Mouse (Mus musculus) hindbrain, embryonic 11.5 days (tissue): ENCODE data around the gene Agbl1. TPM values are rescaled to one million over a fixed set of nuclear protein-coding genes. Genes with fewer than 3 reads are reported as not detected.

Experiments used
- ATAC-seq: fragments of 200-750 bp; cut with Nextera tagmentation; 2 replicates; pipeline ENCODE4 v1.8.0; 2017; ENCODE audit warnings: mild to moderate bottlenecking, moderate TSS enrichment, moderate library complexity; ENCODE audit not compliant: low FRiP score
- DNase-seq: peaks from one replicate; pipeline ENCODE4 v3.0.0-alpha.2; 2015; ENCODE audit warnings: low spot score
- H3K27ac ChIP-seq: fragments of 300-500 bp; sonication (generic); 2 replicates; pipeline ENCODE4 v1.5.1; 2014; ENCODE audit warnings: mild to moderate bottlenecking, low read depth, low read length
- H3K27me3 ChIP-seq: fragments of 300-500 bp; sonication (generic); 2 replicates; pipeline ENCODE4 v1.6.1; 2014; ENCODE audit warnings: mild to moderate bottlenecking, low read length, moderate library complexity, mixed read lengths; ENCODE audit not compliant: control insufficient read depth, insufficient read depth
- H3K36me3 ChIP-seq: fragments of 300-500 bp; sonication (generic); 2 replicates; pipeline ENCODE4 v1.6.1; 2014; ENCODE audit warnings: mild to moderate bottlenecking, low read length, moderate library complexity, mixed read lengths; ENCODE audit not compliant: control insufficient read depth, insufficient read depth
- H3K4me1 ChIP-seq: fragments of 300-500 bp; sonication (generic); replicated peaks from 2 replicates; pipeline ENCODE4 v1.6.1; 2014; ENCODE audit warnings: low read length, mixed read lengths; ENCODE audit not compliant: control insufficient read depth, insufficient read depth
- H3K4me2 ChIP-seq: fragments of 300-500 bp; sonication (generic); replicated peaks from 2 replicates; pipeline ENCODE4 v1.6.1; 2014; ENCODE audit warnings: mild to moderate bottlenecking, low read depth, low read length
- H3K4me3 ChIP-seq: fragments of 300-500 bp; sonication (generic); 2 replicates; pipeline ENCODE4 v1.5.1; 2014; ENCODE audit warnings: low read depth, low read length
- H3K9ac ChIP-seq: fragments of 300-500 bp; sonication (generic); 2 replicates; pipeline ENCODE4 v1.6.1; 2014; ENCODE audit warnings: low read depth, low read length
- H3K9me3 ChIP-seq: fragments of 300-500 bp; sonication (generic); 2 replicates; pipeline ENCODE4 v1.6.1; 2016; ENCODE audit warnings: low read length; ENCODE audit not compliant: control insufficient read depth
- WGBS: fragments of 180-500 bp; shearing (Covaris S2); extraction: QIAGEN DNeasy Blood & Tissue Kit; methylation state at CpG from one replicate; pipeline ENCODE4 v1.1.7; 2014; 5-methylcytosine and 5-hydroxymethylcytosine counted together
- polyA plus RNA-seq: library from polyadenylated mRNA; unstranded; fragments of >200 nt; fragmentation: Nextera tagmentation; extraction: Ambion mirVana; gene quantifications from 2 replicates; pipeline ENCODE4 v1.2.1, GENCODE M21; 2014

Agbl1 gene
- polyA plus RNA-seq, 1 experiment from 2014 or later: 0.28 TPM

GRCm38 (mm10) chr7:76889416-76890209 is 659.9 kb downstream of the Agbl1 start:
- peak; percentile 64 for ATAC-seq
- peak; percentile 54 for DNase-seq

GRCm38 (mm10) chr7:76904096-76904495 is 674.4 kb downstream of the Agbl1 start:
- Histone ChIP-seq H3K4me3 (no peak overlapping the region), H3K9me3 (no peaks in the 10 kb centered on the region), H3K4me2 (no peak overlapping the region), H3K27me3 (no peaks in the 10 kb centered on the region), H3K36me3 (no peaks in the 10 kb centered on the region), H3K27ac (no peak overlapping the region), H3K9ac (no peak overlapping the region), H3K4me1 (no peaks in the 10 kb centered on the region)
- ATAC-seq: no peak
- WGBS: 90% methylated on average over 1 of the region's 1 CpGs
- peak; percentile 17 for DNase-seq

More at GRCm38 (mm10) chr7:76889416-76890209, 659.9 kb downstream of the Agbl1 start:
- no peaks in the 10 kb centered on the region for H3K27me3 ChIP-seq
- peak overlapping the region; percentile 8; the same call in 1 of the 2 replicates for H3K4me3 ChIP-seq
- H3K27ac ChIP-seq: no peak overlapping the region
- H3K4me2 ChIP-seq: peak overlapping the region; percentile 12
- no peaks in the 10 kb centered on the region for H3K4me1 ChIP-seq
- no peaks in the 10 kb centered on the region for H3K9me3 ChIP-seq
- H3K36me3 ChIP-seq: no peaks in the 10 kb centered on the region
- WGBS: 20% methylated on average over 22 of the region's 22 CpGs
- no peak overlapping the region for H3K9ac ChIP-seq

GRCm38 (mm10) chr7:76911672-76912071 is 682.0 kb downstream of the Agbl1 start:
- Histone ChIP-seq H3K27me3 (no peaks in the 10 kb centered on the region), H3K9ac (no peak overlapping the region), H3K27ac (no peak overlapping the region), H3K4me1 (no peaks in the 10 kb centered on the region), H3K4me2 (no peak overlapping the region), H3K36me3 (no peaks in the 10 kb centered on the region), H3K9me3 (no peaks in the 10 kb centered on the region), H3K4me3 (no peak overlapping the region)
- WGBS: 93% methylated on average over 5 of the region's 5 CpGs
- no peak for DNase-seq
- no peak for ATAC-seq

DNA sequence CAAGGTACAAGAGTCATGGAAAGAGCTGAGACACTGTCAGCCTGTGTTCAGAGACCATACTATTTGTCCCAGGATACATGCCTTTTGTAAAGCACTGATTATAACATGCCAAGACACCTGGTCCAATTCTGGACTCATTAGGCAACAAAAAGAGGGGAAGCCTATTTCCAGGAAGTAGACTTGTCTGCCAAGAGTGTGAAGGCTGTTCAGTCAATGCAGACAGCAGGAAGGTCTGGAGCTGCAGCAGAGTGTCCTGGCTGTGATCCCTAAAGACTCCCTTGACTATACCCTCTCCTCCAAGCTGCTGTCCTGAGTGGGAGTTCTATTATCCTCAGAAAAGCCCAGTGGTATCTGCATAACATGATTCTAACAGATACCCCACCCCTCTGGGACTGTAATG is 689.2 kb downstream of the Agbl1 start:
- no peak overlapping the region for H3K4me2 ChIP-seq
- no peaks in the 10 kb centered on the region for H3K9me3 ChIP-seq
- H3K9ac ChIP-seq: no peak overlapping the region
- DNase-seq (no peak), ATAC-seq (no peak)
- no peak overlapping the region for H3K4me3 ChIP-seq
- H3K27ac ChIP-seq: no peak overlapping the region
- H3K27me3 ChIP-seq: no peaks in the 10 kb centered on the region
- no peaks in the 10 kb centered on the region for H3K36me3 ChIP-seq
- no peaks in the 10 kb centered on the region for H3K4me1 ChIP-seq

GRCm38 (mm10) chr7:76921671-76922070 is 692.0 kb downstream of the Agbl1 start:
- Histone ChIP-seq H3K4me3 (no peak overlapping the region), H3K4me1 (no peaks in the 10 kb centered on the region), H3K27me3 (no peaks in the 10 kb centered on the region), H3K9me3 (no peaks in the 10 kb centered on the region), H3K27ac (no peak overlapping the region), H3K9ac (no peak overlapping the region), H3K4me2 (no peak overlapping the region), H3K36me3 (no peaks in the 10 kb centered on the region)
- no peak for DNase-seq
- ATAC-seq: no peak
- 50% methylated on average over 2 of the region's 2 CpGs for WGBS

- no peaks in the 10 kb centered on the region for H3K27me3 ChIP-seq
- no peaks in the 10 kb centered on the region for H3K9me3 ChIP-seq
- no peak overlapping the region for H3K4me3 ChIP-seq
- no peak overlapping the region for H3K9ac ChIP-seq
- H3K4me2 ChIP-seq: no peak overlapping the region
- ATAC-seq (no peak), DNase-seq (no peak)
- no peak overlapping the region for H3K27ac ChIP-seq
- H3K4me1 ChIP-seq: no peaks in the 10 kb centered on the region
- no peaks in the 10 kb centered on the region for H3K36me3 ChIP-seq
Observed at GRCm38 (mm10) chr7:76935219-76935618, 705.5 kb downstream of the Agbl1 start.

DNA sequence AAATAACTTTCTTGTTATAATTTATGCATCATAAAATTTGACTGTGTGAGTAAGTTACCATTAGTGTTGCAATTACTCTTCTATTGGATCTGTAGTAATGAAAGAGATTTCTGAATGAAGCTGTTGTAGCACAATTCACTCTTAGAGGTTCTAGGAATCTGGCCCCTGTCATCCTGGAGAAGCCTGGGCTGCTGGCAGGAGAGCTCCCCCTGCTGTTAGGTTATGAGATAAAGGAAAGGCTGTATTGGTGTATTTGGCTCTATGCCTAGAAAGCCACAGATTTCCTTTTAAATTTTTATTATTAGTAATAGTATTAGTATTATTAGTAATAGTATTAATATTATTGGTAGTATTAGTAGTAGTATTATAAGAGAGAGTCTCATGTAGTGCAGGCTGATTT is 711.8 kb downstream of the Agbl1 start:
- DNase-seq (peak; percentile 50), ATAC-seq (no peak)
- no peak overlapping the region for H3K27ac ChIP-seq
- H3K4me3 ChIP-seq: no peak overlapping the region
- H3K27me3 ChIP-seq: no peaks in the 10 kb centered on the region
- H3K4me1 ChIP-seq: no peaks in the 10 kb centered on the region
- H3K36me3 ChIP-seq: no peaks in the 10 kb centered on the region
- no peak overlapping the region for H3K9ac ChIP-seq
- no peaks in the 10 kb centered on the region for H3K9me3 ChIP-seq
- no peak overlapping the region for H3K4me2 ChIP-seq

DNA sequence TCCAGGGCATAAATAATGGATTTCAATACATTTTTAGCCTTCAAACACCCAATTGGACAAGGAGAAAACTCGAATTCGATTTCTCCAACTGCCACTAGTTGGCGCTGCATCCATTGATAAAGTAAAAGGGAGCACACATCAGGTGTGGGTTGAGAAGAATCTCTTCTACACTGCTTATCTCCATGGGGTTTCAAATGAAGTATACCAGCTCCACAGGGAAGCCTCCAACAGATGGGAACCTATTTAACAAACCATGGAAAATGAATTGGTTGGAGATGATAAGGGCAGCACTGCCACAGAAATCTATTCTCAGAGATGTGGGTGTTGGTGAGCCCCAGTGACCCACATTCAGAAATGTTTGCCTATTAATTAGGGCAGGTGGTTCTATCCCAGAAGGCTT is 741.6 kb downstream of the Agbl1 start:
- 14% methylated on average over 3 of the region's 3 CpGs for WGBS
- no peak overlapping the region for H3K4me2 ChIP-seq
- no peaks in the 10 kb centered on the region for H3K9me3 ChIP-seq
- DNase-seq (peak; percentile 27), ATAC-seq (no peak)
- no peak overlapping the region for H3K4me3 ChIP-seq
- H3K4me1 ChIP-seq: no peaks in the 10 kb centered on the region
- H3K27ac ChIP-seq: no peak overlapping the region
- no peak overlapping the region for H3K9ac ChIP-seq
- no peaks in the 10 kb centered on the region for H3K27me3 ChIP-seq
- no peaks in the 10 kb centered on the region for H3K36me3 ChIP-seq

- no peak overlapping the region for H3K4me2 ChIP-seq
- H3K9me3 ChIP-seq: no peaks in the 10 kb centered on the region
- ATAC-seq (no peak), DNase-seq (no peak)
- 88% methylated on average over 3 of the region's 3 CpGs for WGBS
- H3K4me1 ChIP-seq: no peaks in the 10 kb centered on the region
- no peaks in the 10 kb centered on the region for H3K27me3 ChIP-seq
- H3K27ac ChIP-seq: no peak overlapping the region
- no peaks in the 10 kb centered on the region for H3K36me3 ChIP-seq
- H3K4me3 ChIP-seq: no peak overlapping the region
- no peak overlapping the region for H3K9ac ChIP-seq
Observed at GRCm38 (mm10) chr7:77009571-77009970, 779.9 kb downstream of the Agbl1 start.
